Mouse (Mus musculus) stomach, embryonic 14.5 days (tissue): ENCODE measurements at regions not wholly inside any gene's neighbourhood (a gene's known extent, or its start where the extent isn't known, plus 50 kb on each side); places are given as distances from the start of the nearest gene placed in this dataset.

ENCODE experiments used
- ATAC-seq: fragments of 200-750 bp; cut with Nextera tagmentation; 2 replicates; pipeline ENCODE4 v1.8.0; 2017; ENCODE audit warnings: low read depth, moderate TSS enrichment; ENCODE audit not compliant: insufficient number of reproducible peaks, insufficient read depth, low FRiP score
- H3K27ac ChIP-seq: fragments of 300-500 bp; sonication (generic); 2 replicates; pipeline ENCODE4 v1.5.1; 2014; ENCODE audit warnings: mild to moderate bottlenecking, low read length, moderate library complexity, mixed read lengths
- H3K27me3 ChIP-seq: fragments of 300-500 bp; sonication (generic); 2 replicates; pipeline ENCODE4 v1.6.1; 2014; ENCODE audit warnings: low read length, control low read depth, mixed read lengths; ENCODE audit not compliant: control insufficient read depth, insufficient read depth
- H3K36me3 ChIP-seq: fragments of 300-500 bp; sonication (generic); 2 replicates; pipeline ENCODE4 v1.6.1; 2014; ENCODE audit warnings: mild to moderate bottlenecking, control low read depth, low read length, moderate library complexity, mixed read lengths; ENCODE audit not compliant: control insufficient read depth, insufficient read depth
- H3K4me1 ChIP-seq: fragments of 300-500 bp; sonication (generic); 2 replicates; pipeline ENCODE4 v1.6.1; 2014; ENCODE audit warnings: low read length, control low read depth, mixed read lengths; ENCODE audit not compliant: control insufficient read depth, insufficient read depth
- H3K4me2 ChIP-seq: fragments of 300-500 bp; sonication (generic); replicated peaks from 2 replicates; pipeline ENCODE4 v1.6.1; 2014; ENCODE audit warnings: low read depth, low read length, control low read depth
- H3K4me3 ChIP-seq: fragments of 300-500 bp; sonication (generic); 2 replicates; pipeline ENCODE4 v1.5.1; 2014; ENCODE audit warnings: low read depth, low read length, control low read depth
- H3K9ac ChIP-seq: fragments of 300-500 bp; sonication (generic); replicated peaks from 2 replicates; pipeline ENCODE4 v1.6.1; 2014; ENCODE audit warnings: low read depth, mild to moderate bottlenecking, control low read depth, low read length, moderate library complexity, mixed read lengths
- H3K9me3 ChIP-seq: fragments of 300-500 bp; sonication (generic); 2 replicates; pipeline ENCODE4 v1.6.1; 2016; ENCODE audit warnings: low read depth, low read length, control low read depth; ENCODE audit not compliant: control insufficient read depth
- WGBS: fragments of 180-500 bp; shearing (Covaris S2); extraction: QIAGEN DNeasy Blood & Tissue Kit; methylation state at CpG from one replicate; pipeline ENCODE4 v1.1.7; 2014; 5-methylcytosine and 5-hydroxymethylcytosine counted together

DNA sequence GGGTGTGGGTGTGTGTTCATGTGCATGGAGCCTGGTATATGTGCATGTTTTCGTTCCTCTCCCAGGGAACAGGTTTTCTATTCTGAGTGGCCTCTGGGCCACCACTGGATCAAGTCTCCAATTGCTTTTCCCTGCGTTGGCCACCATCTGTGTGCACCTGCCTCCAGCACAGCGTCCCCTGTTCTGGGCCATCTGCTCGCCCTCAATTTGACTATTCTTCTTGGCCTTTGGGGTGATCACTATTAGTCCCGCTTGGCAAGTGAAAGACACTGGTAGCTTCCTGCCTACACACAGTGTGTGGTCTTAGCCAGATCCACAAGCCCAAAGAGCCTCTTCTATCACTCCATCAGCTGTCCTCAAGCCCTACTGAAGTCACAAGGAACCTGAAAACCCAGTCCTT, 80.8 kb upstream of the Ppp1r26 start:
- ATAC-seq = no peak
- H3K4me3 ChIP-seq = no peak overlapping the region
- no peaks in the 10 kb centered on the region for H3K27me3 ChIP-seq
- WGBS = 88% methylated on average over 5 of the region's 5 CpGs
- no peak overlapping the region for H3K9ac ChIP-seq
- H3K4me1 ChIP-seq = peaks cover 18% of the 10 kb centered on the region
- no peaks in the 10 kb centered on the region for H3K36me3 ChIP-seq
- H3K4me2 ChIP-seq = no peak overlapping the region
- no peaks in the 10 kb centered on the region for H3K9me3 ChIP-seq
- no peak overlapping the region for H3K27ac ChIP-seq

DNA sequence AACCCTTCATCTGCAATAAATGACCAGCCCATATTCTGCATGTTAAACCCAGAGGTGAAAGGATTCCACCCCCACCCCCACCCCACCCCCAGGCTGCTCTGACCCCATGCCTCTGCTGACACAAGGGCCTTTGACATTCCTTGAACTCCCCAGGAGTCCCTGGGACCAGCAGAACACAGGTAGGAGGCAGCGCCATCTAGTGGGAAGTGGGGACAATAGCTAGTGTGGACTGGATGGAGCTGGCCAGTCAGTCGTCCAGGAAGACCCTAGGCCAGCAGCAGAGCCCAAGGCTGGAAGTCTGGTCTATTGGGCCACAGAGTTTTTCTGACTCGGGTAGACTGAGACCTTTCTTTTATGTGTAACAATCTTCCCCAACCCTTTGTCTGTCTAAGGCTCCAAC, 71.8 kb upstream of the Ppp1r26 start:
- Histone ChIP-seq H3K4me3 (no peak overlapping the region), H3K4me2 (no peak overlapping the region), H3K9me3 (no peaks in the 10 kb centered on the region), H3K27me3 (no peaks in the 10 kb centered on the region), H3K36me3 (no peaks in the 10 kb centered on the region), H3K27ac (no peak overlapping the region), H3K4me1 (peaks cover 11% of the 10 kb centered on the region; the same call in 1 of the 2 replicates), H3K9ac (no peak overlapping the region)
- no peak for ATAC-seq
- 16% methylated on average over 3 of the region's 3 CpGs for WGBS

DNA sequence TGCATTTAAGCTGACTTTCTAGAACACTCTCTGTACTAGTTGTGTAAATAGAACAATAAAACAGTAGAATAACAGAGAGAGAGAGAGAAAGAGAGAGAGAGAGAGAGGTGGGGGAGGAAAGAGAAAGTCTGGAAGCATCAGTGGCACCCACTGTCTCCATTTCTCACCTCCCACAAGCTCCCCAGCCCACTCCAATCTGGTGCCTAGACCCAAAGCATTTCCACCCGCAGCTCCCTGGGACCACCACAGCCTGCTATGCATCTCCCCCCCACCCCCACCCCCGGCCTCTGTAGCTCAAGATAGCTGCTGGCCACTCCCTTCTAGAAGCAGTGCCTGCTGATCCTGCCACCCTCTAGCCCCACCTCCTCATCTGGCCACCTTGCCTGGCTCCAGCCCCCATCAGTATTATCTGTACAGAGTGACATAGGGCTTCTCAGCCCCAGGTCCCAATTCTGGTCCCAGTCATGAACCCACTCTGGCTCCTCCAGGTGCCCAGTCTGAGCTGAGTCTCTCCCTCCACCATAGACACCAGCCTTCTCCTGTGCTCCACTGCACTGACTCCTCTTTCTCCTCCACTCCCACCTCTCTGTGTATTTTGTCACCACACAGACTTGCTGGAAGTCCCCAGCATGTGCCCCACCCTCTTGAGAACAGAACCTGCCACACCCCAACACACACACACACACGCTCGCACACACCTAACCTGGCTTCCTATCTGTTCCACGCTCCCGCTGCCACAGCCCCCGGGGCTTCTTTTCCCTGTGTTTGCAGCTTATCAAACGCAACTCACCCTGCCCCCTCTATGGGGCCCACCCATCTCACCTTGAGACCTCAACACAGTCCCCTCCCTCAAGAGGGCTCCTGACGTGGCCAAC, 68.4 kb upstream of the Ppp1r26 start:
- ATAC-seq = peak; percentile 31; the same call in 1 of the 2 replicates
- H3K9ac ChIP-seq = no peak overlapping the region

DNA sequence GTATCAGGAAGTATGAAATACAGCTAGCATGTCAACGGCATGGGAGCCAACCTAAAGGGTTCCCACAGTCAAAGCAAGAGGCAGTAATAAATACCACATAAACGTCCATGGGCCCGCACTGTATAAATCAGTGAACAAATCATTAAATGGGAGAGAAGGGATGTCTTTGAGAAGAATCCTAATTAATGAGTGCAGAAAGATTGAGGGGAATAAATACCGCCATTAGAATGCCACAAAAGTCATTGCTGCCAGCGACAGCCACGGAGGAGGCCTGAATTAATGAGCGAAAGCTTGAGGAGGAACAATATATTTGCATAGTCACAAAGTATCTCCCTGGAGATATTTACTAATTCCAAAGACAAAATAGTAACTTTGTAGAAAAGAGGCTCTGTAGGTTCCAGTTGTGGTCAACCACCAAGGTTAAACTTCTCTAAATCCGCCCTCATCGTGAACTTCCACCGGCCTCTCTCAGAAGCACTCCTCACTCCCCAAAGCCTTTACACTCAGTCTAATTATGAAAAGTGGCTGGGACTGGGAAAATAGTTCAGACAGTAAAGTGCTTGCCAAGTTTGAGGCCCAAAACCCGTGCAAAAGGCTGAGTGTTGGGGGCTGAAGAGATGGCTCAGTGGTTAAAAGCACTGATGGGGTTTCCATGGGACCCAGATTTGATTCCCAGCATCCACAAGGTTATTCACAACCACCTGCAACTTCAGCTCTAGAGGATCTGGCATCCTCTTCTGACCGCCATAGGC, 64.4 kb upstream of the Ppp1r26 start:
- 90% methylated on average over 12 of the region's 12 CpGs for WGBS

More for the DNA sequence above, 68.4 kb upstream of the Ppp1r26 start:
- Histone ChIP-seq H3K27ac (no peak overlapping the region), H3K9me3 (no peaks in the 10 kb centered on the region), H3K4me2 (no peak overlapping the region), H3K4me3 (no peak overlapping the region), H3K36me3 (no peaks in the 10 kb centered on the region), H3K27me3 (no peaks in the 10 kb centered on the region), H3K4me1 (peaks cover 3% of the 10 kb centered on the region; the same call in 1 of the 2 replicates)
- WGBS = 51% methylated on average over 9 of the region's 9 CpGs

DNA sequence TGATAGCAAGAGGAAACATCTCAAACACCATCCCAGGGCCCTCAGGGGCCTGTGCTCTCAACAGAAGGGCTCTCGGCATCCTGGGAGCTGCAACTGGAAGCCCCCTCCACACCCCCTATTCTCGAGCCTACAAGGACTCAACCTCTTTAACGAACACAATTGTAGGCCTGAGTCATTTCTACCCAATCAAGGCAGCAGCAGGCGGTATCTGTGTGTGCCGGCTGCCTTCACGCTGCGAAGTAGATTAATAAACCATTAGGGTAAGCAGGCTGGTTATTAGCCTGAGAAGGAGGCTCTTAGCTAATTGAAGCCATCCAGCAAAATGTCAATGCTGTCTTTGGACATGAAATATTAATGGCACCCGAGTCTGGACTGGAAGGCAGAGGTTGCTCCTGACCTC, 61.7 kb upstream of the Ppp1r26 start:
- no peak overlapping the region for H3K4me2 ChIP-seq
- H3K4me3 ChIP-seq = no peak overlapping the region
- no peak overlapping the region for H3K9ac ChIP-seq
- 0 out of 2 replicates have a peak, but pooled peaks cover 8% of the 10 kb centered on the region for H3K4me1 ChIP-seq
- no peaks in the 10 kb centered on the region for H3K36me3 ChIP-seq
- whole genome bisulfite sequencing = 57% methylated on average over 8 of the region's 8 CpGs
- H3K9me3 ChIP-seq = no peaks in the 10 kb centered on the region
- no peaks in the 10 kb centered on the region for H3K27me3 ChIP-seq
- H3K27ac ChIP-seq = no peak overlapping the region
- no peak for ATAC-seq

More for the DNA sequence above, 64.4 kb upstream of the Ppp1r26 start:
- Histone ChIP-seq H3K36me3 (no peaks in the 10 kb centered on the region), H3K4me1 (0 out of 2 replicates have a peak, but pooled peaks cover 2% of the 10 kb centered on the region), H3K9ac (no peak overlapping the region), H3K27me3 (no peaks in the 10 kb centered on the region), H3K9me3 (no peaks in the 10 kb centered on the region), H3K27ac (no peak overlapping the region), H3K4me2 (no peak overlapping the region), H3K4me3 (no peak overlapping the region)
- ATAC-seq = no peak

DNA sequence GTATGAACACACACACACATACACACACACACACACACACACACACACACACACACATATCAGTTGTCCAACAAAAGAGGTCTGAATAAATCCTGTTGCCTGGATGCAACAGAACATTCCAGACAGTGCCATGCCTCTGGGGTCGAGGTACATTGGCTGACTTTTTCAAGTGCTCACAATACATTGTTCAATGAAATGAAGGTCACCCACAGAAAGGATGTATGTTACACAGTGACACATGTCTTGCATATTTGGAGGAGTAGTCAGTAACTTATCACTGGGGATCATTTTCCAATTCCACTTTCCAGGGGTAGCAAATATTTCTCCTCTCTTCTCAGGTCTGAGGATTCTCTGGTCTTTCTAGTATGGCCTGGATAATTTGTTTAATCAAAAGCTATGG, 59.8 kb upstream of the Ppp1r26 start:
- no peak for ATAC-seq
- Histone ChIP-seq H3K36me3 (no peaks in the 10 kb centered on the region), H3K9ac (no peak overlapping the region), H3K4me2 (no peak overlapping the region), H3K27ac (no peak overlapping the region), H3K4me1 (0 out of 2 replicates have a peak, but pooled peaks cover 8% of the 10 kb centered on the region), H3K9me3 (no peaks in the 10 kb centered on the region), H3K4me3 (no peak overlapping the region), H3K27me3 (no peaks in the 10 kb centered on the region)
- WGBS = 63% methylated on average over 1 of the region's 1 CpGs

DNA sequence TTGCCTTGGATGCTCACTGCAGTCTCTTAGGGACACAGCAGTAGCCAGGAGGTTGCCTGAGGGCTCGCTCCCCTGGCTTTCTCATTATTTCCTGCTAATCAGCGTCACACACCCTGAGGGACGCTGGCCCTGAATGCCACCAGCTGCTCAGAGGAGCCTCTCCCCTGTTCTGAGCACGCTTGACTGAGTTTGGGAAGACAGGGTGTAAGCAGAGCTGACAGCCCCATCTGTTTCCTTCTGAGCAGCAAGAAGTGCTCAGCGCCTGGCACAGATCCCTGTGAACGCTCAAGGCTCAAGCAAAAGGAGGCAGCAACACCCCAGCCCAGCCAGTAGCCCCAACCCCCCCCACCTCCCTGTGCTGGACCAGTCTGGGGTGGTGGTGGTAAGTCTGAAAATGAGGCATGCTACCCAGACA, 59.2 kb upstream of the Ppp1r26 start:
- WGBS = 19% methylated on average over 6 of the region's 6 CpGs
- H3K27ac ChIP-seq = no peak overlapping the region
- H3K9ac ChIP-seq = no peak overlapping the region
- 0 out of 2 replicates have a peak, but pooled peaks cover 8% of the 10 kb centered on the region for H3K4me1 ChIP-seq
- ATAC-seq = peak; percentile 28; the same call in 1 of the 2 replicates
- no peaks in the 10 kb centered on the region for H3K36me3 ChIP-seq
- no peak overlapping the region for H3K4me2 ChIP-seq
- no peaks in the 10 kb centered on the region for H3K27me3 ChIP-seq
- no peaks in the 10 kb centered on the region for H3K9me3 ChIP-seq
- no peak overlapping the region for H3K4me3 ChIP-seq

DNA sequence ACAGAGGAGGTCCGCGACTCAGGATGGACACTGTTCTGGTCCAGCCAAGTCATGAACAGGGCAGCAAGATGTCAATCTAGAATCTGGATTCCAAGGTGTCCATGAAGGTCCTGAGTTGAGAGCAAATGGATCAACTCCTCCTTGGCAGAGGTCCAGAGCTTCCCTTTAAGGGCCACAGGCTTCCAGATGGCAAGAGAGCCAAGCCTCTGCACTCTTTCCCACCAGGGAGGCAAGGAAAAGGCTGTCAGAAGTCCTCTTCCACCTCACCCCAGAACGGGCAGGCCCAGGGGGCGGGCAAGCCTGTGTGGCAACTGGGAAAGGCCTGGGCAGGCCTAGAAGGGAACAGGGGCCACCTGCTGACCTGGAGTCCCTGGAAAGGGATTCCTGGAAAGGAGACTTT, 58.7 kb upstream of the Ppp1r26 start:
- H3K27me3 ChIP-seq = no peaks in the 10 kb centered on the region
- H3K4me2 ChIP-seq = no peak overlapping the region
- H3K9me3 ChIP-seq = no peaks in the 10 kb centered on the region
- 0 out of 2 replicates have a peak, but pooled peaks cover 8% of the 10 kb centered on the region for H3K4me1 ChIP-seq
- ATAC-seq = no peak
- no peak overlapping the region for H3K9ac ChIP-seq
- H3K27ac ChIP-seq = no peak overlapping the region
- H3K36me3 ChIP-seq = no peaks in the 10 kb centered on the region
- WGBS = 82% methylated on average over 4 of the region's 4 CpGs
- H3K4me3 ChIP-seq = no peak overlapping the region
